Mouse (Mus musculus): ENCODE results near the gene Slc9a1.

The Slc9a1 gene

DNA sequence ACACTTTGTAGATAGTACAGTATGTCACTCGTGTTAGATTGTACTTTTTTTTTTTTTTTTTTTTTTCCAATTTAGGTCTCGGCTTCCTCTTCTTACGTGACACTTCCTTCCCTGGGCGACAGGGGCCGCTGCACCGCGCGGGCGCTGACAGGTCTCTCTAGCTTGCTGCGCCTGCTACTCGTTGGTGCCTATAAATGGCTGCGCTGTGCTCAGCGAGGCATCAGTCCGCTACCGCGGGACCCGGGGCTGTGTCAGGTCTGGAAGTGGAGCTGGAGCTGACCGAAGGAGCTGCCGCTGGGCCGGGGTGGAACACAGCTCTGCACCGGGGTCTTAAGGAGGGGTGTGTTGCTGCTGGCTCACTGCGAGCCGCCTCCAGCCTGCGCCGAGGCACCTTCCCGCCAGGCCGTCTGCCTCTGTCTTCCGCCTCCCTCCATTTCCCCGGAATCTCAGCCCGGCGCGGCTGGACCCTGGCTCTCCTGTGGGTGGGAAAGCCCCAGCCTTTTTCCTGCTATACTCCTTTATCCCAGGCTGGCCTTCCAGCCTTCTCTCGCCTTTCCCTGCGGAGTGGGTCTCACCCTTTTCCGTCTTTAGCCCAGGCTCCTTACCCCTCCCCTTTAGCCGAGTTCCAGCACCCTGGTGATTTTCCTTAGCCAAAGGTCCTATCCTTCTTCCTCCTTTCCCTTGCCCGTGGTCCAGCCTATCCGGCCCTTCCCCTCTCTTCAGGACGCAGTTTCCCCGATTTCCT is at the start of gene Slc9a1:
Gene Slc9a1 (plus strand): TSS at position 154 of the 745 bp plus-strand sequence.
- peak; percentile 96 for DNase-seq (ENCODE audit: low spot score in 2 of 2)

DNA sequence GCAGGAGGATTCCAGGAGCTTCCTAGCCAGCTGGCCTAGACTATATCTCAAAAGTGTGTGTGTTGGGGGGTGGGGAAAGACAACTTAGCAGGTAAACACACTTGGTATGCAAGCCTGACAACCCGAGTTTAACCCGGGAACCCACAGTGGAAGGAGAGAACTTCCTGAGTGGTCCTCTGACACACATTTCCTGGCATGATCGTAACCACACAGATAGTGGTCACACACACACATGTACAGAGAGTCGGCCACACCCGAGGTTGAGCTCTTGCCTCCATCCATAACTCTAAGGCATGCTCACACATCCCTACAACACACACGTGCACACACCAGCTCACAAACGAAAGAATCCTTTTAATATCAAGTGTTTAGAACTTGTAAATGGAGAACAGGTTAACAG is 41.4 kb upstream of the Slc9a1 start:
- no peak for DNase-seq (ENCODE audit: low spot score in 2 of 2)

DNA sequence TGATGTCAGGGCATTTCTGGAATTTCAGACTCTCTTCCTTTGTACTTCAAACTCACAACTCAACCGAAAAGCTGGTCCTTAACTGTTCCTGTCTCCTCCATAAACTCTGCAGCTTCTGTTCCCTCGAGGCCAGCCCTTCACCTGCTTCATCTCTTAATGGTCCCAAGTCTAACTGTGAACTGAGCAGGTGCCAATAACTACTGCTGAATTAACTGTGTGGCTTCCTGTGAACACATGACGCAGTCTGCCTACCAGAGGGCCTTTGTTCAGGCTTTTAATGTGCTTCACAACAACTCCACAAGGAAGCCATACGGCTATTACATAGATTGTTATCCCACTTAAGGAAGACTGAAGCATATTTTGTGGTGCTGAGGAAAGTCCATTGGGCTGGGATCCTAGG is 39.2 kb upstream of the Slc9a1 start:
- no peak for DNase-seq (ENCODE audit: low spot score in 2 of 2)

DNA sequence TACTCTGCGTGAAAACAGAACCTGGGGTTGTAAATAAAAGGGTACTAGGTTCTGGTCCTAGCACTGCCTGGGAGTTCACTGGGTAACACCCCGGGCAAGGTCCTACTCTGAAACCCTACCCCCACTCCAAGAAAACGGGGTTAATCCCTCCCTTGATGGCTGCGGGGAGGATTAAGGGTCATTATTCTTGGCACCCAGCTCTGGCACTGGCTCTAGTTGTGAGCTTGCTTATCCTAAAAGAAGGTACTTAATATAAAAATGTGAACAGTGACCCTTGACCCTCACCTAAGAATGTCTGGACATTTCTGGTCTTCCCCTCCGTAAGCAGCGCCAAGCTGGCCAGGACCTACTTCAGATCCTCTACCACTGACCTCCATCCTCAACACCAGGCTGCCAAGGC is 36.2 kb upstream of the Slc9a1 start:
- DNase-seq (ENCODE audit: low spot score in 2 of 2): no peak

DNA sequence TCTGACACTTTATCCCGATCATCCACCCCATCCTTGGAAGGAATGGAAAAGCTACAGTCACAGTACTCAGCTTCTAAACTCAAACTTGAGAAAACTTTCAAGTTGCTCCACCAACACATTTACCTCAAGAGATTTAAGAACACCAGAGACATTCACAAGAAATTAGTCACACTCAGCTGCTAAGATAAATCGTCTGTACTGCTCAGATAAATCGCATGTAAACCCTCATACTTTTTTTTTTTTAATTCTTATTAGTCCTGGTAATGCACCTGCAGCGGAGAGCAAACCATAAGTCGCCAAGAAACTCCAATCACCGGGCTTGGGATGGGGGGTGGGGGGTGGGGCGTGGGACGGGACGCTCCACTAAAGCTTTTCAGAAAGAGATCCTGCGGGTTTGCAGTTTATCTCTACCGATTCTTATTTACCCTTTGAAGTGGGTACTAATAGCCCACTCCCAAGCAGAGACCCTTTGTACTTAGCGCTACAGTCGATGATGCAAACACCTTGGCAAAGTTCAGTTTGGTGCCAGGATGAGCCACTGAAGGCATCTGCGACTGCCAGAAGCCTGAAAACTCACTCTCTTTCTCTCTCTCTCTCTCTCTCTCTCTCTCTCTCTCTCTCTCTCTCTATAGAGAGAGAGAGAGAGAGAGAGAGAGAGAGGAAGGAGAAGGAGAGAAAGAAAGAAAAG is 31.5 kb upstream of the Slc9a1 start:
- DNase-seq (ENCODE audit: low spot score in 2 of 2): no peak

DNA sequence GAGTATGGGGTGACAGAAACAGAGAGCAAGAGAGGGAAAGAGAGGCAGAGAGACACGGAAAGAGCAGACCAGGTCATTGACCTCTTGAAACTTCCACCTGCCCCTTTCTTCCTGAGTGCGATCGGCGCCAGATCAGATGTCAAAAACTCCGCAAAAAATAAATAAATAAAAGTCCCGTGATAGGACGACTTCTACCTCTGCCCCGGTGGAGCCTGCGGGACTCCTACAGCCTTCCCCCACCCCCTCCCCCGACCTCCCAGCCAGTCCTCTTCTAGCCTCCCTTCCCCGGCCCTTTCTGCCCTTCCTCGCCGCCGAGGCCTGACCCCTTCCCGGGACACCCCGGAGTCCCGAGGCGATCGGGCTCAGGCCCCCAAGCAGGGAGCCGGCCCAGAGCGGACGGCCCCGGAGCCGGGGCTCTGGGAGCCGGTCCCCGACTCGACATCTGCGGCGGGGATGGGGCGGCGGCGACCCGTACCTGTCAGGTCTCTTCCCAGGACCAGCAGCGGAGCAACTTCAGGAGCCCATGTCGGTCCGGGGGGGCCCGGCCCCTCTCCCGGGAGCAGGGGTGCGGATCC is 30.9 kb upstream of the Slc9a1 start:
- peak in 1 of 2 experiments; percentile 32 for DNase-seq (ENCODE audit: low spot score in 2 of 2)

DNA sequence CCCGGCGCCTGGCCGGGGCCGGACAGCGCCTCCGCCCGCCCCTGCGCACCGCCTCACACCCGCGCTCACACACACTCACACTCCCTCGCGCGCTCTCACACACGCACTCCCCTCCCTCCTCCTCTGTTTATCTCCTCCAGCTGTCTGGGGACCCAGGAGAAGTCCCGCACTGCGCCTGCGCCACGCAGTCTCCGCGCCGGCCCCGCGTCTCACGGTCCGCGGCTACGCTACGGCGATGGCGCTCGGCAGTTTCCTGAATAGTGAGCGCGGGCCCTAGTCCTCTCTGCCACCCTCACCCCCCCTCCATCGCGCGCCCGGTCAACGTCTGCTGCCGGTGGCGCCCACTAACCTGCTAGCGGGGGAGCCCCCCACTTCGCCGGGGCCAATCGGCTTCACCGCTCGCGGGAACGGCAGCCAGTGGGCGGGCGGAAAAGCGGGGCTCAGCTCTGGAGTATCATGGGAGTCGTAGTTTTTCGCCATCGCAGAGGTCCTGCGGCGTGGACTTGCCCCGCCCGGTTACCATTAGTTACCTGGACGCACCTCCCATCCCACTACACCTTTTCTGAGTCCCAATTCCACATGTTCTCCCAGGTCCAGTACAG is 30.3 kb upstream of the Slc9a1 start:
- peak; percentile 98 to 99 for DNase-seq (ENCODE audit: low spot score in 2 of 2)

DNA sequence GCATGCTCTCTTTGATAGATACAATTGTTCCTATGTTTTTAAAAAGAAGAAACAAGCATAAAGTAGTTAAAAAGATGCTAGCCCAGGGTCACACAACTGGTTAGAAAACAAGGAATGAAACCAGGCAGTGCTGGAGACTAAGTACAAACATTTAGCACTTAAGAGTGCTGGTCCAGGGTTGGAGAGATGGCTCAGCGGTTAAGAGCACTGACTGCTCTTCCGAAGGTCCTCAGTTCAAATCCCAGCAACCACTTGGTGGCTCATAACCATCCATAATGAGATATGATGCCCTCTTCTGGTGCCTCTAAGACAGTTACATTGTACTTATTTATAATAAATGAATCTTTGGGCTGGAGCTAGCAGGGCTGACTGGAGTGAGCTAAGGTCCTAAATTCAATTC is 29.3 kb upstream of the Slc9a1 start:
- DNase-seq (ENCODE audit: low spot score in 2 of 2): no peak

DNA sequence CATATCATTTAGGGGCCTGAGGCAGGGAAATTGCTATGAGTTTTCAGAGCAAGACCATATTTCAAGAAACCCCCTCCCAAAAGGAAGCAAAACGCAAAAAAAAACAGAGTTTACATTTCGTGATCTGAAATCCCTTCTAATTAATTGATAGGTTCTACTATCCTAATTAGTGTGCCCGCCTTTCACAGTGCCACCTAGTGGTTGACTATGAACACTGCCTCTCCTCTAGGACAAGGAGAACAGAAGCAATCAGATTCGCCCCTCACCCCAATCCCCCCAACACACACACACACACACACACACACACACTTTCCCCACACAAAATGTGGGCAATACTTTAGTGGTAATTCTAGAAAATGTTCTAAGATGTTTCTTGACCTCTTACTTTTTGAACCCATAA is 25.4 kb upstream of the Slc9a1 start:
- peak in 1 of 2 experiments; percentile 58 for DNase-seq (ENCODE audit: low spot score in 2 of 2)

DNA sequence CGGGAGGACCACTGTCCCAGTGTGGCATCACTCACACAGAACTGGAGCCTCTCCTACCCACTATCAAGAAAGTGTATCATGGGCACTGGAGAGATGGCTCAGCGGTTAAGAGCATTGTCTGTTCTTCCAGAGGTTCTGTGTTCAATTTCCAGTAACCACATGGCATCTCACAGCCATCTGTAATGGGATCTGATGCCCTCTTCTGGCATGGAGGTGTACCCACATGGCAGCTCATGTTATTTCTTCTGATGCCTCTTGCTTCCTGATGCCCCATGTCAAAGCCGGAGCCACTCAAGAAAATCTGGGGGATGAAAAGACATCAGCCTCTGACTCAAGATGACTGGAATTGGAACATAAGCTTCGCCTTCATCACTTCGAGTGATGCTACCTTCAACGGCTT is 23.8 kb upstream of the Slc9a1 start:
- no peak for DNase-seq (ENCODE audit: low spot score in 2 of 2)

DNA sequence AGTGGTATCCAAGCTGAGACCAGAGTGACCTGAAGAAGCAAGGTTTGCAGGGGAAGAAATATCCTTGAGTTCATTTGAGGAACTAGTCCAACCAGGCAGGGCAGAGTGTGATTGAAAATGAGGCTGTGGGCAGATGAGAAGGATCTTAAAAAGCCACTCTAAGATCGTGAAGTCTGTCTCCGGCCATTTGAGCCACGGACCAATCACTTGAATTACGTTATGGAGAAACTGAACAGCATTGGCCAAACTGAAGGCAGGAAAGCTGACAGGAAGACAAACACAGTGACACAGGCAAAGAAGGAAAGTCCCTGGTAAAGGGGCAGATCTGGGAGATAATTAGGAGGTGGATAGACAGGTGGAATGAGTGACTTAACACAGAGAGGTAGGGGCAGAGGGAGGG is 22.9 kb upstream of the Slc9a1 start:
- no peak for DNase-seq (ENCODE audit: low spot score in 2 of 2)

DNA sequence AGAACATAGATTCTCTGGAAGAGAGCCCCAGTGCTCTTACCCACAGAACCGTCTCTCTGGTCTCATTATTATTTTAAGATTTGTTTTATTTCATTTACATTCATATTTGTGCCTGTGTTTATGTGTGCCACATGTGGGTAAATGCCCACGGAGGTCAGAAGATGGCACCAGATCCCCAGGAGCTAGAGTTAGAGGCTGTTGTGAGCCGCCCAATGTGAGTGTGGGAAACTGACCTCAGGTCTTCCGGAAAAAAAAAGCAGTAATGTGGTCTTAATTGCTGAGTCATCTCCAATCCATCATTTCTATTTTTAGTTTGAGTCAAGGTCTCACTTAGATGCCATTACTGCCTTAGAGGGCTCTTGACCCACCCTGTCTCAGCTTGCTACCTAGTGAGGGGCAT is 21.9 kb upstream of the Slc9a1 start:
- no peak for DNase-seq (ENCODE audit: low spot score in 2 of 2)

DNA sequence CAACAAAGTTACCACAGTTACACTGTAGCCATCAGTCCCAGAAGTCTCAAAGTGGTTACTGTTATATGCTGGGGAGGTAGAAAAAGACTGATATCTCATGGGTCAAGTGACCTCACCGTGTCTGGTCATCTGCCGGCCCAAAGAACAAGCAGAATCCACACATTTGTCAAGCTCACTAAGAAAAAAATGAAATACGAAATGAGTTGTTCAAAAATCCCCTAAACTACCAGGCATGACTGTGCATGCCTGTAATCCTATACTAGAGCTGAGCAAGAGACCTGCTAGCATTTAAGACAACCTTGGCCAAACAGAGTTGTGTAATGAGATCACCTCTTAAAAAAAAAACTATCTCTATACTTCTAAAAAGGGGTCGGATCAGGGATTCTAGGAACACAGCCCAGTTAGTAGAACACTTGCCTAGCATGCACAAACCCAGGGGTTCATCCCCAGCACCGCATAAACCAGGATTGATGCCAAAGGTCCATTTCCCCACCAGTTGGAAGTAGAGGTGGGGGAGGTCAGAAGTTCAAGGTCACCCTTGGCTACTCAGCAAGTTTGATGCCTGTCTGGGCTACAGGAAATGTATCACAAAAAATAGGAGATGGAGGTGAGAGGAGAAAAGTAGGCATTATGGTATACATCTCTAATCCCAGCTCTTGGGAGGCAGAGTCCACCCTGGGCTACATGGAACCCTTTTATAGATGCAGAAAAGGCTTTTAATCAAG is 21.3 kb upstream of the Slc9a1 start:
- DNase-seq (ENCODE audit: low spot score in 2 of 2): no peak

DNA sequence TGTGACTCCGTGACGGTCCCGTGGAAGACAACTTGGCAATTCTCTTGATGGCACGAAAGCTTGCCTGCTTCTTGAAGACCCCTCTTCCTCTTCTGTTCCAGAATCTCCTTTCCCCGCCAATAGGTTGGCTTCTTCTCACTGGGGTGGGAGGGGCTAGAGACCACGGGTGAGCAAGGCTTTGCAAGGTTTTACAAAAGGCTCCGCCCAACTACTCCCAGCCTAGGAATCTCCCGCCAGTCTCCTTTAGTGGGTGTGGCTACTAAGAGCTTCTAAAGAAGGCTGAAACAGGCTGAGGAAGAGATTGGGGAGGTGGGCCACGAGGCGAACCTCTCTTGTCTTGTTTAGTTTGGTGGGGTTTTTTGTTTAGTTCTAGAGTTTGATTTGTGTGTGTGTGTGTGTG is 16.7 kb upstream of the Slc9a1 start:
- no peak for DNase-seq (ENCODE audit: low spot score in 2 of 2)

DNA sequence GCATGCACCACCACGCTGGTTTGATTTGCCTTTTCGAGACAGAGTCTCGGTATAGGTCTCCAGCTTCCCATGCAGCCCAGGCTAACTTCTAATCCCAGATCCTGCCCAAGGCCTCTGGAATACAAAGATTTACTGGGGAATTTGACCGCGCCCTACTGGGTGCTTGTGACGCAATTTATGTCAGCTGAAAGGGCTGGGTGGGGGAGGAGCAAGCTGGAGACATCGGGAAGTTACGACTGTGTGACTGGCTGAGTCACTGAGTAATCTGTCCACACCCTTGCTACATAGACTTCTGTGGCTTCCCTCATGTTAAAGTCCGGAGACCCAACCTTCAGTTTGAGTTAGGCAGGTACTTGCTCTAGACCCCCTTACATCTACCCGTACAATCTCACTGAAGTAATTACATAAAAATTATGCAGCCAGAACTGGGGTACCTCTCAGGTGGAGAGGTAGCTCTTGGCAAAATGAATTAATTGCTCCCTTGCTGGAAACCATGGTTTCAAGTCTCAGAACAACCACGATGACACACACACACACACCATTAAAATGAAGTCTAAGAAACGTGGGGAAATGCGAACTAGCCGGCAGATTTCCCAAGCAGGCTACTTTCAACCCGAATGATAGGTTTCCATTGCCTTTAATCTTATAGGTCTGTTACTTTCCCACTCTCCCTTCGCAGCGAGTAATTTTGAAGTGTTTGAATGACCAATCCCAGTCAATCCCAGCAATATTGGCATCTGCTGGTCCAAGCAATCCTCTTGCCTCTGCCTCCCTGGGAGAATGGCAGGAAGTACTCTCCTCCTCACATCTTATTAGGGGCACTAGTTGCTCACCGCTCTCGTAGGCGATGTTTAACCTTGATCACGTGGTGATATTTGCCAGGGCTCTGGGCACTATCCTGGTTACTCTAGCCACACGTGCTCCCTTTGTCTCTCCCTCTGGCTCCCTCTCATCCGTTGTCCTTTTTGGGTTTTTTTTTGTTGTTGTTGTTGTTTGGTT is 15.8 kb upstream of the Slc9a1 start, which contains the start of gene Wdtc1:
Gene Wdtc1 (minus strand): TSS at position 115 of the 999 bp plus-strand sequence.
- no peak for DNase-seq (ENCODE audit: low spot score in 2 of 2)

DNA sequence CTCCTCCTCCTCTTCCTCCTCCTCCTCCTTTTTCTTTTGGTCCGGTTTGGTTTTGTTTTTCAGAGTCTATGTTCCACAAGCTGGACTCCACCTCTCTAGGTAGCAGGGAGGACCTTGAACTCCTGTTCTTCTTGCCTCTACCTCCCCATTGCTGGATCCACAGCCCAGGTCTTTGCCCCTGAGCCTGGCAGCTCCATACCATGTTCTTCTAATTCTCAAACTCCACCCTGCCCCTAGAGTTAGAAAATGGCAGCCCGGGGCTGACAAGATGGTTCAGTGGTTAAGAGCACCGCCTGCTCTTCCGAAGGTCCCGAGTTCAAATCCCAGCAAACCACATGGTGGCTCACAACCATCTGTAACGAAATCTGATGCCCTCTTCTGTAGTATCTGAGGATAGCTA is 14.9 kb upstream of the Slc9a1 start:
- no peak for DNase-seq (ENCODE audit: low spot score in 2 of 2)

DNA sequence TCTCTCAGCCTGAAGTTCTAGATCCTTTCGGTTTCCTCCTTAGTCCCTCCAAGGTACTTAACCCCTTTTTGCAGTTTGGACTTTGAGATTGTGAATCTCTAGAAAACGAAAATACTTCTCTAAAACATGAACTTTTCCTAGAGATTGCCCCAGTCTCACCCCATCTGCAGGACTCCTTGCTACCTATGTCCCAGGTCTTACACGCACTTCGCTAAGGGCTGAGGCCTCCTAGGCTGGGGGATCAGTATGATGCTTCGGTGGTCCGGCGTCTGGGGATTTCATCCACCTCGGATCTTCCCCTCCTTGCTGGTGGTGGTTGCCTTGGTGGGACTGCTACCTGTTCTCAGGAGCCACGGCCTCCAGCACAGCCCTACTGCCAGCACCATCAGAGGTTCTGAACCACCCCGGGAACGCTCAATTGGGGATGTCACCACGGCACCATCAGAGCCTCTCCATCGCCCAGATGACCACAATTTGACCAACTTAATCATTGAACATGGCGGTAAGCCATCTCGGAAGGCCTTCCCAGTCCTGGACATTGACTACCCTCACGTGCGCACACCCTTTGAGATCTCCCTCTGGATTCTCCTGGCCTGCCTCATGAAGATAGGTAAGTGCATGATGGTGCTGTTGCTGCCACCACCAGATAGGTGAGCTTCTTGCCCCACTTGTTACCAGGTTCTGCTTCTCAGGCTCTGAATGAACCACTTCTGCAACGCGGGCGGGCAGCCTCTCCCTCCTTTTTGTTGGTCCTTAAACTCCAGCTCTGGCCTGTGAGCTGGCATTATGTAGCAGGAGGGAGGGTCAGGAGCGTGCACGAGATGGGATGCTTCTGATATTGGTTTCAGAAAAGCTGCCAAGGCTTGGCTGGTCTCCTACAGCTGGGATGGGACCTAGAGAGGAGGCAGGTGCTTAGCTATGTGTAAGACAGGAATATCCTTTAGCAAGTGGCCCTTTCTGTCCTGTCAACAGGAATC is 1.1 kb downstream of the Slc9a1 start:
- no peak for DNase-seq (ENCODE audit: low spot score in 2 of 2)

DNA sequence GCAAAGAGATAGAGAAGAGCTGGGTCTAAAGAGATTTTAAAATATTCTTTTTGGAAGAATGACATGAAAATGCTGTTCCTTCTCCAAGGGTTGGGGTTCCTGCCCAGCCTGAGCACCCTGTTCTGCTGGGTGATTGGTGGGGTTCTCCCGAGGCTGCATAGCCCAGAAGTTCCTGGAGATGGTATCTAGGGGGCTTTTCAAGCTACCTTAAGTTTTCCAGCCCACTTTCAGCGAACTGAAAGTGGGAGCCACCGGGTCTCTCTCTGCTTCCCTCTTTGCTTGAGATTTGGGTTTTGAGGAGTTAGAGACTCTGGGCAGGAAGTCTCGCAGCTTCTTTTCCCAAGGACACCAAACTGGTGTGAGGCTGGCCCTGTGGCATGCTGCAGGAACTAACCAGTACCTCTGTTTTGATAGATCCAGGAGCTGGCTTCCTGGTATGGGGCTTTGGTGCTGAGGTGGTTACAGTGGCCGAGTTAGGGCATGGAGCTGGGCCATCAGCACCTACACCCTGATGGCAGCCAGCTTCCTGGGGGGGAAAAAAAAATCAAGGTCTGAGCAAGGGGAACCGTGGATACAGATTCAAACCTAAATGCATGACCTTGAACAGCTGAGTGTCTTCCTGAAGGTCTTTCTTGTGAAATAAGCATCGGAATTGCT is 2.2 kb downstream of the Slc9a1 start:
- no peak for DNase-seq (ENCODE audit: low spot score in 2 of 2)

DNA sequence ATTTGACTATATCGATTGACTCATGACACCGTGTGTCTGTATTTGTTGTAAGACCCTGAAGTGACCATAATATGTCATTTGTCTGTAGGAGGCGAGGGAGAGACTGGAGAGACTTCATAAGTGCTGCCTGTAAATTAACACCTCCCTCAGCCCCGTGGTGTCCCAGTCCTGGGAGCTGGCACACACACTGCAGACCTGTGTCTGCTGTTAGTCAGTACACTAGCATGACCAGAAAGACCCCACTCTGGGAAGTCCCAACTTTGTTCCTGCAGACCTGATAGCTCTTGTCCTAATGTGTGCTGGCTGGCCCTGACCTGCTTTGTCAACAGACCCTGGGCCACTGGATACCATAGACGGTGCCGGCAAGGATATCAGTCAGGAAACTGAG is 2.8 kb downstream of the Slc9a1 start:
- no peak for DNase-seq (ENCODE audit: low spot score in 2 of 2)
